Mouse (Mus musculus) forebrain, embryonic 11.5 days (tissue): ENCODE measurements around the gene Kndc1. TPM values are rescaled to one million over a fixed set of nuclear protein-coding genes. Genes with fewer than 3 reads are reported as not detected.
A peak's percentile ranks its signal among the peaks of the same experiment; 100 is the strongest.

Experiments used
- ATAC-seq: fragments of 200-750 bp; cut with Nextera tagmentation; replicated peaks from 2 replicates; pipeline ENCODE4 v1.8.0; 2017; ENCODE audit warnings: moderate TSS enrichment; ENCODE audit not compliant: low FRiP score
- DNase-seq: peaks from one replicate; pipeline ENCODE4 v3.0.0-alpha.2; 2017; ENCODE audit warnings: low spot score
- H3K27ac ChIP-seq: fragments of 300-500 bp; sonication (generic); 2 replicates; pipeline ENCODE4 v1.5.1; 2014; ENCODE audit warnings: low read depth, low read length
- H3K27me3 ChIP-seq: fragments of 300-500 bp; sonication (generic); 2 replicates; pipeline ENCODE4 v1.6.1; 2014; ENCODE audit warnings: mild to moderate bottlenecking, low read length, mixed read lengths; ENCODE audit not compliant: control insufficient read depth, insufficient read depth
- H3K36me3 ChIP-seq: fragments of 300-500 bp; sonication (generic); 2 replicates; pipeline ENCODE4 v1.6.1; 2014; ENCODE audit warnings: mild to moderate bottlenecking, low read length, moderate library complexity, mixed read lengths; ENCODE audit not compliant: control insufficient read depth, insufficient read depth
- H3K4me1 ChIP-seq: fragments of 300-500 bp; sonication (generic); replicated peaks from 2 replicates; pipeline ENCODE4 v1.6.1; 2014; ENCODE audit warnings: low read length, mixed read lengths; ENCODE audit not compliant: control insufficient read depth, insufficient read depth
- H3K4me2 ChIP-seq: fragments of 300-500 bp; sonication (generic); 2 replicates; pipeline ENCODE4 v1.6.1; 2014; ENCODE audit warnings: low read depth, mild to moderate bottlenecking, low read length, moderate library complexity, mixed read lengths; ENCODE audit not compliant: severe bottlenecking
- H3K4me3 ChIP-seq: fragments of 300-500 bp; sonication (generic); 2 replicates; pipeline ENCODE4 v1.5.1; 2014; ENCODE audit warnings: low read depth, low read length
- H3K9ac ChIP-seq: fragments of 300-500 bp; sonication (generic); 2 replicates; pipeline ENCODE4 v1.6.1; 2014; ENCODE audit warnings: low read length
- H3K9me3 ChIP-seq: fragments of 300-500 bp; sonication (generic); 2 replicates; pipeline ENCODE4 v1.6.1; 2016; ENCODE audit warnings: low read length, mixed read lengths; ENCODE audit not compliant: control insufficient read depth
- WGBS: fragments of 180-500 bp; shearing (Covaris S2); extraction: QIAGEN DNeasy Blood & Tissue Kit; methylation state at CpG from one replicate; pipeline ENCODE4 v1.1.7; 2014; 5-methylcytosine and 5-hydroxymethylcytosine counted together
- polyA plus RNA-seq: library from polyadenylated mRNA; unstranded; fragments of >200 nt; fragmentation: Nextera tagmentation; extraction: Ambion mirVana; gene quantifications from 2 replicates; pipeline ENCODE4 v1.2.1, GENCODE M21; 2014

The Kndc1 gene
- polyA plus RNA-seq, 1 experiment from 2014 or later, result 0.44 TPM

- 82% methylated on average over 7 of the region's 7 CpGs for WGBS
- Histone ChIP-seq H3K4me1 (no peaks in the 10 kb centered on the region), H3K27ac (no peak overlapping the region), H3K27me3 (peaks cover 25% of the 10 kb centered on the region), H3K9me3 (no peaks in the 10 kb centered on the region), H3K36me3 (no peaks in the 10 kb centered on the region), H3K9ac (no peak overlapping the region), H3K4me2 (no peak overlapping the region), H3K4me3 (no peak overlapping the region)
- ATAC-seq, result no peak
- no peak for DNase-seq
Measured at GRCm38 (mm10) chr7:139896796-139897195, 2.3 kb downstream of the Kndc1 start.

- Histone ChIP-seq H3K4me1 (no peaks in the 10 kb centered on the region), H3K27ac (no peak overlapping the region), H3K4me3 (no peak overlapping the region), H3K4me2 (no peak overlapping the region), H3K36me3 (no peaks in the 10 kb centered on the region), H3K27me3 (peaks cover 22% of the 10 kb centered on the region), H3K9ac (no peak overlapping the region), H3K9me3 (no peaks in the 10 kb centered on the region)
- 84% methylated on average over 2 of the region's 2 CpGs for WGBS
- ATAC-seq (no peak), DNase-seq (no peak)
Measured at GRCm38 (mm10) chr7:139898606-139899005, 4.1 kb downstream of the Kndc1 start.

- Histone ChIP-seq H3K4me1 (no peaks in the 10 kb centered on the region), H3K36me3 (no peaks in the 10 kb centered on the region), H3K27ac (no peak overlapping the region), H3K27me3 (peaks cover 15% of the 10 kb centered on the region), H3K4me2 (no peak overlapping the region), H3K4me3 (no peak overlapping the region), H3K9ac (no peak overlapping the region), H3K9me3 (no peaks in the 10 kb centered on the region)
- DNase-seq (no peak), ATAC-seq (no peak)
- 88% methylated on average over 7 of the region's 7 CpGs for WGBS
Measured at GRCm38 (mm10) chr7:139899505-139899904, 5.0 kb downstream of the Kndc1 start.

GRCm38 (mm10) chr7:139900456-139900855 is 6.0 kb downstream of the Kndc1 start:
- Histone ChIP-seq H3K27ac (no peak overlapping the region), H3K9me3 (no peaks in the 10 kb centered on the region), H3K4me1 (no peaks in the 10 kb centered on the region; the same call in 1 of the 2 replicates), H3K4me3 (no peak overlapping the region), H3K36me3 (no peaks in the 10 kb centered on the region), H3K27me3 (peaks cover 6% of the 10 kb centered on the region), H3K9ac (no peak overlapping the region), H3K4me2 (no peak overlapping the region)
- DNase-seq (no peak), ATAC-seq (no peak)
- 94% methylated on average over 7 of the region's 7 CpGs for WGBS

- no peaks in the 10 kb centered on the region; the same call in 1 of the 2 replicates for H3K4me1 ChIP-seq
- H3K9me3 ChIP-seq, result no peaks in the 10 kb centered on the region
- no peak overlapping the region for H3K4me3 ChIP-seq
- H3K4me2 ChIP-seq, result no peak overlapping the region
- H3K36me3 ChIP-seq, result no peaks in the 10 kb centered on the region
- WGBS, result 89% methylated on average over 6 of the region's 6 CpGs
- DNase-seq (no peak), ATAC-seq (no peak)
- peaks cover 2% of the 10 kb centered on the region; the same call in 1 of the 2 replicates for H3K27me3 ChIP-seq
- H3K9ac ChIP-seq, result no peak overlapping the region
- no peak overlapping the region for H3K27ac ChIP-seq
Measured at GRCm38 (mm10) chr7:139900896-139901295, 6.4 kb downstream of the Kndc1 start.

- Histone ChIP-seq H3K4me3 (no peak overlapping the region), H3K9ac (no peak overlapping the region), H3K4me2 (no peak overlapping the region), H3K27me3 (no peaks in the 10 kb centered on the region; the same call in 1 of the 2 replicates), H3K9me3 (no peaks in the 10 kb centered on the region), H3K4me1 (no peaks in the 10 kb centered on the region; the same call in 1 of the 2 replicates), H3K27ac (no peak overlapping the region), H3K36me3 (no peaks in the 10 kb centered on the region)
- ATAC-seq (no peak), DNase-seq (no peak)
- WGBS, result 30% methylated on average over 1 of the region's 1 CpGs
Measured at GRCm38 (mm10) chr7:139901981-139902380, 7.5 kb downstream of the Kndc1 start.

- Histone ChIP-seq H3K4me2 (no peak overlapping the region), H3K4me3 (no peak overlapping the region), H3K27me3 (no peaks in the 10 kb centered on the region), H3K9ac (no peak overlapping the region), H3K27ac (no peak overlapping the region), H3K4me1 (no peaks in the 10 kb centered on the region; the same call in 1 of the 2 replicates), H3K36me3 (no peaks in the 10 kb centered on the region), H3K9me3 (no peaks in the 10 kb centered on the region)
- ATAC-seq (no peak), DNase-seq (no peak)
- WGBS, result 30% methylated on average over 6 of the region's 6 CpGs
Measured at GRCm38 (mm10) chr7:139905261-139905660, 10.8 kb downstream of the Kndc1 start.

GRCm38 (mm10) chr7:139905661-139906060 is 11.2 kb downstream of the Kndc1 start:
- 10% methylated on average over 6 of the region's 6 CpGs for WGBS
- peak; percentile 33 for ATAC-seq

GRCm38 (mm10) chr7:139908176-139908575 is 13.7 kb downstream of the Kndc1 start:
- no peak overlapping the region for H3K4me2 ChIP-seq
- H3K27ac ChIP-seq, result no peak overlapping the region
- H3K27me3 ChIP-seq, result peaks cover 3% of the 10 kb centered on the region; the same call in 1 of the 2 replicates
- WGBS, result 66% methylated on average over 5 of the region's 5 CpGs
- H3K4me1 ChIP-seq, result no peaks in the 10 kb centered on the region; the same call in 1 of the 2 replicates
- H3K9me3 ChIP-seq, result no peaks in the 10 kb centered on the region
- no peaks in the 10 kb centered on the region for H3K36me3 ChIP-seq
- no peak overlapping the region for H3K4me3 ChIP-seq
- DNase-seq (no peak), ATAC-seq (no peak)
- no peak overlapping the region; the same call in 1 of the 2 replicates for H3K9ac ChIP-seq

More at GRCm38 (mm10) chr7:139905661-139906060, 11.2 kb downstream of the Kndc1 start:
- peak; percentile 70 for DNase-seq
- no peaks in the 10 kb centered on the region for H3K36me3 ChIP-seq
- H3K9ac ChIP-seq, result no peak overlapping the region
- H3K27me3 ChIP-seq, result no peaks in the 10 kb centered on the region
- no peak overlapping the region for H3K27ac ChIP-seq
- H3K4me2 ChIP-seq, result no peak overlapping the region
- H3K9me3 ChIP-seq, result no peaks in the 10 kb centered on the region
- H3K4me3 ChIP-seq, result no peak overlapping the region
- H3K4me1 ChIP-seq, result no peaks in the 10 kb centered on the region; the same call in 1 of the 2 replicates
